Mouse (Mus musculus) CH12.LX (cell line): ENCODE measurements around the gene Trim40. TPM values are rescaled to one million over a fixed set of nuclear protein-coding genes. Genes with fewer than 3 reads are reported as not detected.

Experiments
- DNase-seq: peaks from one replicate; pipeline ENCODE4 v3.0.0-alpha.2; 2013; ENCODE audit errors: extremely low read depth
- H3K27ac ChIP-seq: 2 replicates; pipeline ENCODE4 v1.5.1; 2012; ENCODE audit warnings: low read depth, mild to moderate bottlenecking, control low read depth, moderate library complexity; ENCODE audit not compliant: insufficient read depth
- H3K27me3 ChIP-seq: replicated peaks from 2 replicates; pipeline ENCODE3; 2012; ENCODE audit warnings: inconsistent platforms
- H3K36me3 ChIP-seq, 2 experiments: replicated peaks in 1 of 2; 2 replicates each; pipeline versions ENCODE3 to v1.6.1; 2012; ENCODE audit warnings: inconsistent platforms in 1 of 2, low read length in 1 of 2, mild to moderate bottlenecking in 1 of 2, mixed read lengths in 1 of 2, moderate library complexity in 1 of 2; ENCODE audit not compliant: control insufficient read depth in 1 of 2, insufficient read depth in 1 of 2
- H3K4me1 ChIP-seq, 2 experiments: 2 replicates each; pipeline ENCODE4 v1.6.1; 2012; ENCODE audit warnings: inconsistent platforms in 1 of 2, moderate library complexity in 1 of 2; ENCODE audit not compliant: insufficient read depth in 2 of 2, control insufficient read depth in 1 of 2
- H3K4me2 ChIP-seq: 2 replicates; pipeline ENCODE4 v1.6.1; 2012; ENCODE audit warnings: low read depth, mild to moderate bottlenecking, control low read depth; ENCODE audit not compliant: poor library complexity, insufficient read depth, severe bottlenecking
- H3K4me3 ChIP-seq, 3 experiments: fragments of 150-350 bp in 1 of 3; sonication (generic) in 1 of 3; replicated peaks in 1 of 3; 2 replicates each; pipeline versions ENCODE3 to v1.5.1; 2011 to 2012; ENCODE audit warnings: low read depth in 2 of 3, low read length in 2 of 3, mild to moderate bottlenecking in 2 of 3, moderate library complexity in 2 of 3, control low read depth in 1 of 3, improper control_type of control experiment in 1 of 3, inconsistent platforms in 1 of 3, mixed read lengths in 1 of 3; ENCODE audit not compliant: poor library complexity in 1 of 3
- H3K79me2 ChIP-seq: replicated peaks from 2 replicates; pipeline ENCODE4 v1.6.1; 2012; ENCODE audit warnings: mild to moderate bottlenecking, moderate library complexity; ENCODE audit not compliant: control insufficient read depth, poor library complexity, insufficient read depth, severe bottlenecking; ENCODE audit errors: extremely low read depth
- H3K9ac ChIP-seq: 2 replicates; pipeline ENCODE4 v1.6.1; 2012; ENCODE audit warnings: low read depth, mild to moderate bottlenecking, control low read depth, moderate library complexity; ENCODE audit not compliant: insufficient read depth
- H3K9me3 ChIP-seq: replicated peaks from 2 replicates; pipeline ENCODE3; 2012; ENCODE audit warnings: low read length, inconsistent platforms, mixed read lengths
- BHLHE40 ChIP-seq: IDR thresholded peaks from 2 replicates; pipeline ENCODE4 v1.6.1; 2011; ENCODE audit warnings: mild to moderate bottlenecking, low read depth, low read length, improper control_type of control experiment
- CHD1 ChIP-seq: IDR thresholded peaks from 2 replicates; pipeline ENCODE4 v1.6.1; 2012; ENCODE audit warnings: low read depth, low read length, improper control_type of control experiment, inconsistent platforms
- CHD2 ChIP-seq: IDR thresholded peaks from 2 replicates; pipeline ENCODE4 v1.6.1; 2011; ENCODE audit warnings: low read length, improper control_type of control experiment
- CTCF ChIP-seq, 2 experiments: IDR thresholded peaks in 1 of 2; conservative IDR thresholded peaks in 1 of 2; 2 replicates each; pipeline ENCODE4 v1.5.1; 2011 to 2012; ENCODE audit warnings: low read depth in 2 of 2, low read length in 2 of 2, improper control_type of control experiment in 1 of 2, inconsistent platforms in 1 of 2, mild to moderate bottlenecking in 1 of 2, moderate library complexity in 1 of 2
- E2F4 ChIP-seq: IDR thresholded peaks from 2 replicates; pipeline ENCODE4 v1.6.1; 2011; ENCODE audit warnings: low read depth, low read length, improper control_type of control experiment; ENCODE audit not compliant: insufficient replicate concordance
- ELF1 ChIP-seq: IDR thresholded peaks from 2 replicates; pipeline ENCODE4 v1.6.1; 2014; ENCODE audit warnings: low read depth, mild to moderate bottlenecking, inconsistent platforms, low read length, improper control_type of control experiment
- EP300 ChIP-seq: IDR thresholded peaks from 2 replicates; pipeline ENCODE4 v1.6.1; 2011; ENCODE audit warnings: low read length, improper control_type of control experiment
- ETS1 ChIP-seq: conservative IDR thresholded peaks from 2 replicates; pipeline ENCODE4 v1.6.1; 2012; ENCODE audit warnings: low read depth, mild to moderate bottlenecking, inconsistent platforms, low read length, improper control_type of control experiment, moderate library complexity
- GABPA ChIP-seq: IDR thresholded peaks from 2 replicates; pipeline ENCODE4 v1.6.1; 2012; ENCODE audit warnings: low read depth, low read length, improper control_type of control experiment, inconsistent platforms; ENCODE audit not compliant: insufficient replicate concordance
- HCFC1 ChIP-seq: IDR thresholded peaks from 2 replicates; pipeline ENCODE4 v1.6.1; 2012; ENCODE audit warnings: low read depth, mild to moderate bottlenecking, inconsistent platforms, low read length, improper control_type of control experiment
- IRF4 ChIP-seq: IDR thresholded peaks from 2 replicates; pipeline ENCODE4 v1.6.1; 2014; ENCODE audit warnings: low read depth, mild to moderate bottlenecking, inconsistent platforms, low read length, improper control_type of control experiment
- JUN ChIP-seq: IDR thresholded peaks from 2 replicates; pipeline ENCODE4 v1.6.1; 2011; ENCODE audit warnings: low read depth, mild to moderate bottlenecking, low read length, improper control_type of control experiment, moderate library complexity; ENCODE audit not compliant: insufficient read depth
- JUND ChIP-seq: conservative IDR thresholded peaks from 2 replicates; pipeline ENCODE4 v1.6.1; 2011; ENCODE audit warnings: low read depth, low read length, improper control_type of control experiment
- KAT2A ChIP-seq: IDR thresholded peaks from 2 replicates; pipeline ENCODE4 v1.6.1; 2012; ENCODE audit warnings: low read length, improper control_type of control experiment, inconsistent platforms; ENCODE audit not compliant: insufficient replicate concordance
- MAFK ChIP-seq: IDR thresholded peaks from 2 replicates; pipeline ENCODE4 v1.6.1; 2011; ENCODE audit warnings: low read length, improper control_type of control experiment; ENCODE audit not compliant: insufficient replicate concordance
- MAX ChIP-seq: IDR thresholded peaks from 2 replicates; pipeline ENCODE4 v1.6.1; 2011; ENCODE audit warnings: low read length, improper control_type of control experiment
- MAZ ChIP-seq: IDR thresholded peaks from 2 replicates; pipeline ENCODE4 v1.6.1; 2012; ENCODE audit warnings: low read depth, mild to moderate bottlenecking, inconsistent platforms, low read length, improper control_type of control experiment, moderate library complexity
- MEF2A ChIP-seq: IDR thresholded peaks from 2 replicates; pipeline ENCODE4 v1.6.1; 2014; ENCODE audit warnings: low read depth, mild to moderate bottlenecking, inconsistent platforms, low read length, improper control_type of control experiment, borderline replicate concordance
- MXI1 ChIP-seq: IDR thresholded peaks from 2 replicates; pipeline ENCODE4 v1.6.1; 2011; ENCODE audit warnings: mild to moderate bottlenecking, low read depth, low read length, improper control_type of control experiment
- MYC ChIP-seq: IDR thresholded peaks from 2 replicates; pipeline ENCODE4 v1.6.1; 2011; ENCODE audit warnings: low read depth, mild to moderate bottlenecking, improper control_type of control experiment, low read length
- NELFE ChIP-seq: IDR thresholded peaks from 2 replicates; pipeline ENCODE4 v1.6.1; 2011; ENCODE audit warnings: low read depth, low read length, improper control_type of control experiment
- NRF1 ChIP-seq: IDR thresholded peaks from 2 replicates; pipeline ENCODE4 v1.6.1; 2014; ENCODE audit warnings: low read depth, mild to moderate bottlenecking, inconsistent platforms, low read length, improper control_type of control experiment, moderate library complexity
- PAX5 ChIP-seq: IDR thresholded peaks from 2 replicates; pipeline ENCODE4 v1.6.1; 2012; ENCODE audit warnings: low read length, inconsistent platforms, mixed read lengths
- POLR2A ChIP-seq: IDR thresholded peaks from 2 replicates; pipeline ENCODE4 v1.6.1; 2011; ENCODE audit warnings: low read depth, mild to moderate bottlenecking, improper control_type of control experiment, low read length
- POLR2AphosphoS2 ChIP-seq: IDR thresholded peaks from 2 replicates; pipeline ENCODE4 v1.6.1; 2011; ENCODE audit warnings: low read depth, low read length, improper control_type of control experiment
- RAD21 ChIP-seq: IDR thresholded peaks from 2 replicates; pipeline ENCODE4 v1.6.1; 2011; ENCODE audit warnings: low read depth, mild to moderate bottlenecking, low read length, improper control_type of control experiment, moderate library complexity
- RCOR1 ChIP-seq: conservative IDR thresholded peaks from 2 replicates; pipeline ENCODE4 v1.6.1; 2012; ENCODE audit warnings: low read depth, mild to moderate bottlenecking, inconsistent platforms, low read length, improper control_type of control experiment
- SIN3A ChIP-seq: IDR thresholded peaks from 2 replicates; pipeline ENCODE4 v1.6.1; 2012; ENCODE audit warnings: low read length, improper control_type of control experiment, inconsistent platforms
- SMC3 ChIP-seq: IDR thresholded peaks from 2 replicates; pipeline ENCODE4 v1.6.1; 2011; ENCODE audit warnings: low read depth, low read length, improper control_type of control experiment
- TBP ChIP-seq: conservative IDR thresholded peaks from 2 replicates; pipeline ENCODE4 v1.6.1; 2011; ENCODE audit warnings: low read depth, low read length, improper control_type of control experiment
- TCF12 ChIP-seq: IDR thresholded peaks from 2 replicates; pipeline ENCODE4 v1.6.1; 2014; ENCODE audit warnings: low read depth, mild to moderate bottlenecking, inconsistent platforms, low read length, improper control_type of control experiment
- UBTF ChIP-seq: IDR thresholded peaks from 2 replicates; pipeline ENCODE4 v1.6.1; 2012; ENCODE audit warnings: low read depth, mild to moderate bottlenecking, inconsistent platforms, low read length, improper control_type of control experiment, moderate library complexity
- USF1 ChIP-seq: IDR thresholded peaks from 2 replicates; pipeline ENCODE4 v1.6.1; 2014; ENCODE audit warnings: low read depth, mild to moderate bottlenecking, inconsistent platforms, low read length, improper control_type of control experiment
- USF2 ChIP-seq: conservative IDR thresholded peaks from 2 replicates; pipeline ENCODE4 v1.6.1; 2011; ENCODE audit warnings: low read depth, low read length, improper control_type of control experiment
- ZC3H11A ChIP-seq: IDR thresholded peaks from 2 replicates; pipeline ENCODE4 v1.6.1; 2012; ENCODE audit warnings: low read depth, mild to moderate bottlenecking, inconsistent platforms, low read length, improper control_type of control experiment
- ZKSCAN1 ChIP-seq: IDR thresholded peaks from 2 replicates; pipeline ENCODE4 v1.6.1; 2012; ENCODE audit warnings: low read depth, inconsistent platforms, low read length, improper control_type of control experiment, borderline replicate concordance
- ZMIZ1 ChIP-seq: IDR thresholded peaks from 2 replicates; pipeline ENCODE4 v1.6.1; 2012; ENCODE audit warnings: low read depth, mild to moderate bottlenecking, inconsistent platforms, low read length, improper control_type of control experiment
- ZNF384 ChIP-seq: IDR thresholded peaks from 2 replicates; pipeline ENCODE4 v1.6.1; 2012; ENCODE audit warnings: low read depth, low read length, improper control_type of control experiment, inconsistent platforms
- dilution Hi-C: fragments of 300-500 bp; cut with MboI; formaldehyde crosslinking; loops from 2 replicates; pipeline ENCODE4 v1.14.3; 2020; ENCODE audit warnings: low sequenced_read_pairs; ENCODE audit not compliant: extremely low pct_unique_long_range_greater_than_20kb, extremely low pct_ligation_motif_present
- in situ Hi-C: fragments of 300-500 bp; cut with MboI; formaldehyde crosslinking; loops from 3 replicates; pipeline ENCODE4 v1.14.3; 2019; ENCODE audit warnings: low sequenced_read_pairs, low pct_ligation_motif_present, low pct_unique_long_range_greater_than_20kb, mixed read lengths
- polyA plus RNA-seq: library from polyadenylated mRNA; unstranded; fragments of >175 nt; gene quantifications from 2 replicates; pipeline ENCODE4 v1.2.1, GENCODE M21; 2012; ENCODE audit warnings: low read depth; ENCODE audit not compliant: insufficient read length
- total RNA-seq, 2 experiments: library from RNA; depleted of rRNA; stranded (reverse); fragments of 300-350 nt in 1 of 2; fragments of >200 nt in 1 of 2; gene quantifications; 2 replicates each; pipeline ENCODE4 v1.2.3; 2012 to 2014

Gene Trim40
- total and polyA plus RNA-seq, 3 experiments: 0.14 TPM; not detected in 2

- in situ Hi-C loops: no loop called here
- Histone ChIP-seq H3K27me3 (peaks cover 9% of the 10 kb centered on the region), H3K4me2 (peak overlapping the region; percentile 82), H3K36me3 (peaks cover under 1 to 16% of the 10 kb centered on the region in 2 experiments), H3K4me1 (peaks cover 4 to 26% of the 10 kb centered on the region in 2 experiments), H3K4me3 (peak overlapping the region; percentile 34 to 68 (median 48)), H3K9ac (peak overlapping the region; percentile 63), H3K79me2 (peaks cover 3% of the 10 kb centered on the region), H3K27ac (peak overlapping the region; percentile 29; the same call in 1 of the 2 replicates)
- no peak for DNase-seq
- TF ChIP-seq MYC (peak; percentile 1; the same call in 1 of the 2 replicates), SIN3A (0 out of 2 replicates have a peak, but pooled peaks have one; percentile 48), ZKSCAN1 (no peak), POLR2AphosphoS2 (no peak), NRF1 (no peak), MEF2A (no peak), TCF12 (no peak), ZC3H11A (no peak), RAD21 (no peak), MAZ (no peak), ETS1 (peak; percentile 22; the same call in 1 of the 2 replicates), IRF4 (no peak), UBTF (no peak), MAFK (no peak), ZNF384 (no peak), GABPA (no peak), EP300 (no peak), ZMIZ1 (no peak), USF1 (no peak), NELFE (no peak), MAX (no peak), KAT2A (no peak), CHD1 (peak; percentile 75; the same call in 1 of the 2 replicates), MXI1 (peak; percentile 65; the same call in 1 of the 2 replicates), POLR2A (no peak), USF2 (no peak), RCOR1 (no peak), TBP (no peak), ELF1 (no peak), JUN (no peak), HCFC1 (no peak), SMC3 (no peak), CTCF (conservative IDR thresholded peaks at IDR 0.05 in 1 of 2, IDR thresholded peaks at IDR 0.05 in 1 of 2; ENCODE audit: low read depth in 2 of 2, low read length in 2 of 2) (no peak), JUND (no peak), CHD2 (no peak), PAX5 (no peak), BHLHE40 (no peak), E2F4 (no peak)
- TF ChIP-seq, all 38 proteins: peak for 5
- dilution Hi-C loops: no loop called here
- H3K9me3 ChIP-seq: no peaks in the 10 kb centered on the region
These were observed 53.5 kb downstream of the Trim40 start for GRCm38 (mm10) chr17:36836427-36836812.
